Mouse (Mus musculus) layer of hippocampus, postnatal 14 days (tissue): ENCODE data around the gene Evi5. TPM values are rescaled to one million over a fixed set of nuclear protein-coding genes. Genes with fewer than 3 reads are reported as not detected.

Experiments
- DNase-seq, 2 experiments: peaks; one replicate each; pipeline ENCODE4 v3.0.0; 2021 to 2022; ENCODE audit warnings: low spot score in 2 of 2, mixed read lengths in 1 of 2
- total RNA-seq, 2 experiments: library from RNA; stranded (reverse); gene quantifications; 2 replicates each; pipeline ENCODE4 v1.2.3; 2021

Gene Evi5
- total RNA-seq, 2 experiments from 2014 or later: 66.6 to 68.9 TPM

- DNase-seq: no peak
Measured at GRCm38 (mm10) chr5:107873886-107874302, 1.0 kb downstream of the Evi5 start.

- DNase-seq: no peak
Measured at GRCm38 (mm10) chr5:107873330-107873729, 1.6 kb downstream of the Evi5 start.

GRCm38 (mm10) chr5:107869701-107870100 is 5.2 kb downstream of the Evi5 start:
- no peak for DNase-seq

- peak; percentile 88 to 94 for DNase-seq
Measured at GRCm38 (mm10) chr5:107868905-107869424, 5.9 kb downstream of the Evi5 start.

- DNase-seq: peak; percentile 44 to 49
Measured at GRCm38 (mm10) chr5:107867970-107868904, 6.7 kb downstream of the Evi5 start.

GRCm38 (mm10) chr5:107866127-107867126 is 8.5 kb downstream of the Evi5 start:
- DNase-seq: no peak

- DNase-seq: no peak
Measured at GRCm38 (mm10) chr5:107863971-107864370, 10.9 kb downstream of the Evi5 start.

GRCm38 (mm10) chr5:107858963-107859362 is 15.9 kb downstream of the Evi5 start:
- DNase-seq: no peak

GRCm38 (mm10) chr5:107855546-107855945 is 19.4 kb downstream of the Evi5 start:
- DNase-seq: no peak

GRCm38 (mm10) chr5:107854556-107854955 is 20.4 kb downstream of the Evi5 start:
- no peak for DNase-seq

GRCm38 (mm10) chr5:107853807-107854206 is 21.1 kb downstream of the Evi5 start:
- DNase-seq: no peak

GRCm38 (mm10) chr5:107848964-107849363 is 25.9 kb downstream of the Evi5 start:
- DNase-seq: no peak

- no peak for DNase-seq
Measured at GRCm38 (mm10) chr5:107847817-107848216, 27.1 kb downstream of the Evi5 start.

GRCm38 (mm10) chr5:107847349-107847748 is 27.6 kb downstream of the Evi5 start:
- DNase-seq: peak in 1 of 2 experiments; percentile 34

- no peak for DNase-seq
Measured at GRCm38 (mm10) chr5:107840549-107841238, 34.2 kb downstream of the Evi5 start.

- no peak for DNase-seq
Measured at GRCm38 (mm10) chr5:107838891-107839644, 35.8 kb downstream of the Evi5 start.

- no peak for DNase-seq
Measured at GRCm38 (mm10) chr5:107834287-107834686, 40.6 kb downstream of the Evi5 start.

- DNase-seq: no peak
Measured at GRCm38 (mm10) chr5:107831351-107831750, 43.6 kb downstream of the Evi5 start.

- DNase-seq: no peak
Measured at GRCm38 (mm10) chr5:107829998-107830560, 44.8 kb downstream of the Evi5 start, which contains the start of gene Ube2d2b. Ube2d2b (plus strand) TSS chr5:107830099.
